Mouse (Mus musculus): ENCODE measurements around the gene Sept8.

Gene Sept8

DNA sequence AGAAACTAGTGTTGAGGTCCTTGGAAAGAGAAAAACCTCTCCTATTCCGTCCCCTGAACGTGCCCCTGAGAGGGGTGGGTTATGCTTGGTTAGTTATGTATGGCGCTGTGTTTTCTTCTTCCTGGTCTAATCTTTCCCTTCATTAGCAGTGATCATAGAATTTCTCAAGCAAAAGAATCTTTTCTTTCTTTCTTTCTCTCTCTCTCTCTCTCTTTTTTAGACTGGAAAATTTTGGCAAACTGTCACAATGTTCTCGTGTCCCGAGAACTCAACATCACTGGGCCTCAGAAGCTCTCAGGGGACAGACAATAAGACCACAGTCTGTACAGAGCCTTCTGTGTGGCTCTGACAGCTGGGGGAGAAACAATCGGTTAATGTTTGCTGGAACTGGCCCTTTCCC is 23.6 kb upstream of the Sept8 start:
- DNase-seq (ENCODE audit: low spot score): no peak

DNA sequence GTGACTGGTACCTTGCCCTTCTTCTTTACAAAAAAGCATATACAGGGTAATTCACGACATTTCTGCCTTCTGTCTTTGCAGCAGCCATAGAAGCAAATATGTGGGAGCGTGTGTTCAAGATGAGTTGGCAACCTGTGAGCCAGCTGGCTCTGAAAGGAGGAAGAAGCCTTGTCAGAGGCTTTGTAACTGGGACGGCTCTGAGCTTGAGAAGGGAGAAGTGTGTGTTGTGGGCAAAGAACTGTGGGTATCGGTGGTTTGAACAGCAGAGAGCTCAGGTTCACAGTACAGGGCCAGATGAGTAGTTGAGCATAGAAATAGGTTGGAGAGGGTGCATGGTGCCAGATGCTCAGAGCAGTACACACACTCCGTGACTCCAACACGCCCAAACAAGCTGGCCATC is 22.1 kb upstream of the Sept8 start:
- no peak for DNase-seq (ENCODE audit: low spot score)

DNA sequence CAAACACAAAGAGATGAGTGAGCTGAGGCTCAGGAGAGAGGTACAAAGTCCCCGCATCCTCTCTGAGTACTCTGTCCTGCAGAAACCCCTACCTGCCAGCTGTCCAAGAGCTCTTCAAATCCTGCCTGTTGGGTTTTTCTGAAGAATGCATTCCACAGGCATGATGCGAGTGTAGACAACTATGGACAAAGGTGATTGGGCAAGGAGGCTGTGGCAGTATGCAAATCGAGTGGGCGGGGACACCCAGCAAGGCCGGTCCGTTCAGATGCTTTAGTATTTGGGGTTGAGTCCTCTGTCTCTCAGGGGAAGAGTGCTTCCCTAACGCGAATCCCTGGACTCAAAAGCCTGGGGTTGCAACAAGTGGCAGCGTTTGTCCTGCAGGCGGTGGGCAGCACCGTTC is 18.5 kb upstream of the Sept8 start:
- no peak for DNase-seq (ENCODE audit: low spot score)

DNA sequence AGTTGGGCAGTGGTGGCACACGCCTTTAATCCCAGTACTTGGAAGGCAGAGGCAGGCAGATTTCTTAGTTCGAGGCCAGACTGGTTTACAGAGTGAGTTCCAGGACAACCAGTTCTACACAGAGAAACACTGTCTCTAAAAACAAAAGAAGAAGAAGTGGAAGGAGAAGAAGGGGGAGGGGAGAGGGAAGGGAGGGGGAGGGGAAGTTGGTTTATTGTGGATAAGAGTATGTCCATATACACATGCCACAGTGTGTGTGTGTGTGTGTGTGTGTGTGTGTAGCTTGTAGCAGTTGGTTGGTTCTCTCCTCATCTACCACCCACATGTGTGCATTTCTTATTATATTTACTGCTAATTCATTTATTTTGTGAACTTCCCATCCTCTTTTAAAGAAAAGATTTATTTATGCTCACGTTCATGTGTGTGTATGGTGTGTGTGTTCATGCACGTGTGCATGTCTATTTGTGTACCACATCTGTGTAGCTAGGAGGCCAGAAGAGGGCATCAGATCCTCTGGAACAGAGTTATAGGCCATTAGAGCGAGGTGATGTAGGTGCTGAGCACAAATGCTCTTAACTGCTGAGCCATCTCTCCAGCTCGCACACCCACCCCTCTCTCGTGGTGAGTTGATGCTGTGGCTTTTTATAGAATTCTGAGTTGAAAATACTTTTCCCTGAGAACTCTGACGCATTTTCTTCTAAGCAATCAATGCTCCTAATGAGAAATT is 16.9 kb upstream of the Sept8 start:
- DNase-seq (ENCODE audit: low spot score): no peak

DNA sequence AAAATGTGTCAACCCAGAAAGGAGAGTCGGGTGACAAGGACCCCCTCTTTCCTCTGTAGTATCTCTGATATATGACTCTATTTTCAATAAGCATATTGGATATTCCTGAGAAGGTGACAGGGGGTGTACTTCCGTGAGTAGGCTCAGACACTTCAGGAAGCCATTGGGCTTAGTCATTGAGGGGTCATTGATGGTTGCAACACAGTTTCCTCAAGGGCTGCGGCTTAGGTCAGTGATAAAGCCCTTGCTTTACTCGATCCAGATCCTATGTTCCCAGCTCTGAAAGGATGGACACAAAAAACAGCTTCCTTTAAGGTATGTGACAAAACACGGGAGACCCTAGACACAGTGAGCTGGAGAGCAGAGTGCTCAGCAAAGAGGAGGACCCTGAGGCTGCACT is 15.3 kb upstream of the Sept8 start:
- no peak for DNase-seq (ENCODE audit: low spot score)

DNA sequence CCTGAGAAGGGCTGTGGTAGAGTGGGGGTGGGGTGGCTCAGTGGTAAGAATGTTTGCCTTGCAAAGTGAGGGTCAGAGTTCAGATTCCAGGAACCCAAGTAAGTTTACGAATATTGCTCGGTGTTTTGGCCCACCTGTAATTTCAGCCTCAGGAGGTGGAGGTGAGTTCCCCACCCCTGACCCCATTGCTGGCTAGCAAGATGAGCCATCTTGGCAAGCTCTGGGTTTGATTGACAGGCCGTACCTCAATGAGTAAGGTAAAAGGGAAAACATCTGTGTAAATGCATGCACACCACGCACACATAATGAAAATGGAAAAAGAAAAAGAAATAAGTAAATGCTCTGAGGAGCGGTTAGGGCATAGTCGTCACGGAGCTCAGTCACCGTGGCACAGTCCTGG is 14.7 kb upstream of the Sept8 start:
- no peak for DNase-seq (ENCODE audit: low spot score)

DNA sequence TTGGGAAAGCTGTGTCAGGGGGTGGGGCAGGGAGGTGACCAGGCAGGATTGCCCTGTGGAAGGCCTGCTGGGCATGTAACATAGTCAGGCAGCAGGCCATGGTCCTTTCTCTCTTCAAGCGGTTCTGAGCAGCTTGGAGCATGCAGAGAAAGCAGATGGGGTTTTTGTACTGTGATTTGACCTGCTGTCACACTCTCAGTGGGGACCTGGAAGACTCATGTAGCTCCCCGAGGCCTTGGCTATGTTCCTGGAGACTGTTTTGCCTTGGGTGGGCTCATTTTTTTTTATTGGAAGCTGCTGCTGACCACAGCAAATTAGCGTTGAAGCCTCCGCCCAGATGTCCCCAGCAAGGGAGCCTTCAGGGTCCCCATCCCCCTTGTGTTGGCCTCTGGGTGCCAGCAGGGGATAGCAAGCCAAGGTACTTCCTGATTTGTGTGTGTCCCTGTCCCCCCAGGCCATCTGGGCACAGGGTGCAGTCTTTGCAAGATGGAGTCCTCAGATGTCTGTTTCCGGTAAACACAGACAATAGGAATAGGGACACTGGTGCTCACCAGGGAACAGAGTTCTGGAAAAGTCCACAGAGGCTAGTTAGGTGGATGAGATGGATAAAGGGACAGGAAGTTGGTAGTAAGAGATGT is 13.9 kb upstream of the Sept8 start:
- DNase-seq (ENCODE audit: low spot score): no peak

DNA sequence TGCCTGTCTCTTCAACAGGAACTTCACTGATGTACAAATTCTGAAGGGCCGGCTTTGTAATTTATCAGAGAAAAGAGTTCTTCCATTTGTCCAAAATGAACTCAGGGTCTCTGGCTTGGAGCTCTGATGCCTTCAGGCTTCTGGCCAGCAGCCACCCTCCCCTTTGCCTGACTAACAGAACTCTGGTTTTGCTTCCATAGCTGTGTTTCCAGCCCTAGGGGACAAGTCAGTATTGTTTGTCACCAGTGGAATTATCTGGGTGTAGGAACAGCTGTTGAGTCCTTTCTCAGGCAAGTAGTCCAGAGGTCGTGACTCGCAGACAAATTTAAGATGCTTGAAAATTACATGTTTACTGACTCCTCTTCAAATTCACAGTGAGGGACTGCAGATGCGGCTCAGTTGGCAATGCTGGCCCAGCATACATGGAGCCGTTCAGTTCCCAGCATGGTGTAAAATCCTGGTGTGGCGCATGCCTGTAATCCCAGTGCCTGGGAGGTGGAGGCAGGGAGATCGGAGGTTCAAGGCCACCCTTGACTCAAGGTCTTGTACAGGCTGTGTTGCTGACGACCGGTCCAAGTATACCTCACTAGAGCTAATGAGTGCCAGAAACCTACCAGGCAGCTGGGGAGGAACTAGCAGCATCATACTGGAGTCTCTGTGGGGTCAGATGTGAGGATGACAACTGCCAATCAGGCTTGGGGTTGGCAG is 11.8 kb upstream of the Sept8 start:
- no peak for DNase-seq (ENCODE audit: low spot score)

DNA sequence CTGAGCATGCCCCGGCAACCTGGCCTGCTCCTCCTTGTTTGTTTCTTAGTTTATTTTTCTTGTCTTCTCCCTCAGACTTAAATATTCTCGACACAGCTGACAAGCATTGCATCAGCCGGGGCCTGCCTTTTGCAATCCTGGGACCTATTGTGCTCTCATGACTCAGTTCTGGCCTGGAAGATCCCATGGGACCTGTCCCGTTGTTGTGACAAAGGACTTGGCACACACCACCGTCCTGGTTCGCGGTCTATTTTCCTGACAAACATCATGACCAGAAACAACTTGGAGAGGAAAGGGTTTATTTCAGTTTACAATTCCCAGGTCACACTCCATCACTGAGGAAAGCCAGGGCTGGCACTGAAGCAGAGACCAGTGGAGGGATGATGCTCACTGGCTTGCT is 10.9 kb upstream of the Sept8 start:
- no peak for DNase-seq (ENCODE audit: low spot score)

DNA sequence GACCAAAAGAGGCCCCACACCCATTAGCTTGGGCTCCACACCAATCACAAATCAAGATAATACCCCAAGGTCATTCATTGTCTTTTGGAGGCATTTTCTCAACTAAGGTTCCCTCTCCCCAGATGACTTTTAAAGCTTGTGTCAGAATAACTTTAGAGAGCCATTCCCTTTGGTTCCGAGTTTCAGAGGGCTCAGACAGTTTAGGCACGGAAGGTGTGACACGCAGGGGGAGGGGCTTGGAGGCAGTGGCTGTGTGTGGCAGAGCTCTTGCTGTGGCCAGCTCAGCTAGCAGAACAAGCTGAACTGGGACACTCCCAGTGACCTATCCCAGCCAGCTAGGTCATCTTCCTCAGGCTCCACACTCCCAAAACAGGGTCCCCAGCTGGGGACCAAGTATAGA is 10.5 kb upstream of the Sept8 start:
- no peak for DNase-seq (ENCODE audit: low spot score)

DNA sequence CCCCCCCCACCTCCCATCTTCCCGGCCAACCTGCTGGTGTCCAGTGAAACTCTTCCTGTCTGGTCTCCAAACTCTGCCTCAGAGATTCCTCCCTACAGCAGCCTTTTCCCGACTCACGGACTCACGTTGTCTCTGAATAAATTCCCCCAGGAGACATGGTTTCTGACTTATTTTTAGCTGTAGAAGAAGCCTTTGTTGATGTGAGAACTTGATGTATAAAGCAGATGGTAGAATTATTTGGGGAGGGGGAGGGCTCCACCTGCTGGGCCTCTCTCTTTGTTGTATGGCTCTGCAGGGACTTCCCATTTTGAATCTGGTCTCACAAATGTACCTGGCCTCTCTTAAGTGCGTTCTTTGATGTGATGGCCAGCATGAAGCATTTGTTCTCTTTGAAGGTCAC is 8.7 kb upstream of the Sept8 start:
- no peak for DNase-seq (ENCODE audit: low spot score)

DNA sequence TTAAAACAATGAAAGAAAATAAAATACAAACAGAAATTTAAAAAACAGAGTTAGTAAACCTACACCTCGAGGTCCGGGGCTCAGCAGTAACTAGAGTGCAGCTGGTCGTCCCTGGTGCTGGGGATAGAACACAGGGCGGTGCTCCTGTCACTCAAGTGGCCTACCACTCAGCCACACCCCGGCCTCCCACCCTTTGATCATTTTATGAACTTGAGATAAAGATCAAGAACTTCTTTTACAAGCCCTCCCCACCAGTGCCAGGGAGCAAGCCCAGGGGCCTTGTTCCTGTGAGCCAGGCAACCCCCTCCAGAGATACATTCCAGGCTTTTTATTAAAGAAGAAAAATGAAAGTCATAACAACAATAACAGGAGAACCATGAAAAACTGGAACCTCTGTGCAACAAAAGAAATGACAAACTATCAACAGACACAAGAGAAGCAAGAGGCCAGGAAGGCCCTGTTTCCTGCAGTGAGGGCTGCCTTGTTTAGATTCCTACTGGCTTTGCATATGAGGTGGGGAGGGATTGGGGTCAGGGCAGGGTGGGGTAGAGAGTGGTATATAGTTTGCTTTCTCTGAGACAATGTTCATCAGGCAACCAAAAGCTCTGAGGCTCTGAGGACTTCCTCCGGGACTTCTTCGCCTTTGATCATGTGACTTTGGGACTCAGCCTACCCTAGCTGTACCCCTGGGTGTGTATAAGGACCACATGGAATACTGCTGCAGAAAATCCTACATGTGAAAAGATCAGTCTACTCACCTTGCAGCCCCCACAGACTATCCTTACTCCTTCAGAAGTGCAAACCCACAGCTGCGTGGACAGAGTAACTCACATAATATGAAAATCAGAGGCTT is 2.1 kb upstream of the Sept8 start:
- DNase-seq (ENCODE audit: low spot score): no peak

DNA sequence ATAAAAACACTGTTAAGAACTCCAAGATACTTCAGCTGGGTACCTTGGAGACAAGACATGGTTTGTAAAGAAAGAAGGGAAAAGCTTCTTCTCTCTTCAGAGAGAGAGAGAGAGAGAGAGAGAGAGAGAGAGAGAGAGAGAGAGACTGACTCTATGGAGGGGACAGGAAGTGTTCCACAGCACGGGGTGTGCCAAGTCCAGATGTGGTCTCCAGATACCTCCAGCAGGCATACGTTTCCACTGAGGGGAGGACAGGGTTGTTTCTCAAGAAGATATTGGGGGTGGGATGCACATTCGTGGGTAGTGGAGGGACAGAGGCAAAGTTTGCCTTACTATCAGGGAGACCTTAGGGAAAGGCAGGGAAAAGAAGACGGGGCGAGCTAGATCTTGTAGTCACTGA is 298 bp upstream of the Sept8 start:
- DNase-seq (ENCODE audit: low spot score): no peak

DNA sequence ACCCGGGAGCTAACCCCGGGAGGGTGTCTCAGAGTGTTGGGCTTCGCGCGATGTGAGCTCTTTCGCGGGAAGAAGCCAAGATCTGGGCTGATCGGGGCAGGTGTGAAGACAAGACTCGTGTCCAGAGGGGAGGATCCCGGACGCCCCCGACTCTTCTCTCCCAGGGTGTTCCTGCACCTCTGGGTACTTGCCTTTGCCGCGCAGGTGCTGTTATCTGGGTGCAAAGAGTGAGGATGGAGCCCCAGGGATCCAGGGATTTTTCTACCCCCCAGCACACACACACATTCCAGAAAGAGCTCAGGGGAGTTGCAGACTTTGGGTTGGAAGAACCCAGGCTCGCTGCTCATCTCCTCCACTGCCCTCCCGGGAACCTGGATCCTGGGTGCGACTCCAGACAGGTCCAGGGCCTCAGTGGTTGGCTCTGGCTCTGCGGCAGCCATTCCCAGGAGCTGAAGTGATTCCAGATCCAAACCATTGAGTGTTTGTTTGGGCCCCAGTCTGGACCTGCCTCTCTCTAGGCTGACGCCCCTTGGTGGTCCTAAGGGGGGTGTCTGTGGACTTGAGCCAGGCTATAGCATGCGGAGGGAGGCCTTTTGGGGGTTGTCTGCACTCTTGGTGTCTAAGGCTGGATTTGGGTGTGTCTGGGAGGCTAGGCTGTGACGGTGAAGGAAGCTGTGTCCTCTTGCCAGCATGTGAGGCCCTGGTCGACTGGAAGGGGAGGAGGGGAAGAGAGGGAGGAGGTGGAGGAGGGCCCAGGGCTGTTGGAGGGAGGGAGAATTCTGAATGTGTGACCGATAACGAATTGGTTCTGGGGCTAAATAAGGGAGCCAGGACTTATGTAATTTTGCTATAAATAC is 1.3 kb downstream of the Sept8 start:
- peak; percentile 24 for DNase-seq (ENCODE audit: low spot score)

DNA sequence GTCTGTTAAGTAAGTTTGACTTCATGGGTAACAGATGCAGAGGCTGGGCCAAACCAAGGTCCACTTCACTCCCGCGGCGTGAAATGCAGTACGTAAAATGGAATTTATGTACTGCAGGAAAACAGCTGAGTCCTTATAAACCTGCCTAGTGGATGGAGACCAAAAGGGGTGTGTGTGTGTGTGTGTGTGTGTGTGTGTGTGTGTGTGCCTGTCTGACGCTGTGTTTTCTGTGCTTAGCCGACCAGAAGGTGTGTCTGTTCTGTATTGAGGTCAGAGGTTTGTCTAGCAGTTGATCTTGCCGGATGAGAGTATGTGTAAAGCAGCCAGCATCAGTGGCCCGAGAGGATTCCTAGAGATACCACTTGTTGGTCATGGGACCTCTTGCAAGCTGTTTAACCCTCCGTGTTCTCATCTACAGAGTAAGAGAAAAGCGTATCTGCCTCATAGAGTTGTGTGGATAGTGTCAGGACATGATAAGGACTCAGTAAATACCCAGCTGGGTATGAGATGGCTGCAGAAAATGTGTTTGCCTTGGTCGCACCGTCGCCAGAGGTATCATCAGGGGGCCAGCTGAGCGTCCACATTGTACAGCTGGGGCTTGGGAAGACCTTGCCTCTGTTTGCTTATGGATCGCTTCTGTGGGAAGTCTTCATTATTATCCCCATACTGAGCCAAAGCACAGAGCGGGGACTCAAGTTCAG is 2.2 kb downstream of the Sept8 start:
- no peak for DNase-seq (ENCODE audit: low spot score)

DNA sequence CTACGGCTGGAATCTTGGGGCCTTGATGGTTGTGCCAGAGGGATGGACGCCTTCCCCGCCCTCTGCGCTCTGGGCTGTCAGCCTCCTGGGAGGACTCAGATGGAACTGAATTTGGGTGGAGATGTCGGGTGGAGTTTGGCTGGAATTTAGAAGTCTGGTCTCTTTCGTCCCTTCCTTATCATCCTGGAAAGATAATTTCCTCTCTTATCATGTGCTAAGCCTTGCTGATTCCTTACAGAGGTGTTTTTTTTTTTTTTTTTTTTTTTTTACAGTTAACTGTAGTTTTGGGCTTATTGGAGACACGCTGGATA is 2.7 kb downstream of the Sept8 start:
- no peak for DNase-seq (ENCODE audit: low spot score)

DNA sequence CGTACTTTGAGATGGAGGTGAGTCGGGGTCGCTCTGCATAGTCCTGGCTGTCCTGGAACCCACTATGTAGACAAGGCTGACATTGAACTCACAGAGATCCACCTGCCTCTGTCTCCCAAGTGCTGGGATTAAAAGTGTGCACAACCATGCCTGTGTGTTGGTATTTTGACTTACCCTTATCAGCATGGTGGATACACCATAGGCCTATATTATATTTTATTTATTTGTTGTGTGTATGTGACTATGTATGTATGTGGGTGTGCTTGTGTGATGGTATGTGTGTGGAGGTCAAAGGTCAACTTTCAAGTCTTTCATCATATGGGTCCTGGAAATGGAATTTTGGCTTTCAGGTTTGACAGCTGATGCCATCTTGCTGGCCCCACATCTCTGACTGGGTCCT is 3.3 kb downstream of the Sept8 start:
- no peak for DNase-seq (ENCODE audit: low spot score)

DNA sequence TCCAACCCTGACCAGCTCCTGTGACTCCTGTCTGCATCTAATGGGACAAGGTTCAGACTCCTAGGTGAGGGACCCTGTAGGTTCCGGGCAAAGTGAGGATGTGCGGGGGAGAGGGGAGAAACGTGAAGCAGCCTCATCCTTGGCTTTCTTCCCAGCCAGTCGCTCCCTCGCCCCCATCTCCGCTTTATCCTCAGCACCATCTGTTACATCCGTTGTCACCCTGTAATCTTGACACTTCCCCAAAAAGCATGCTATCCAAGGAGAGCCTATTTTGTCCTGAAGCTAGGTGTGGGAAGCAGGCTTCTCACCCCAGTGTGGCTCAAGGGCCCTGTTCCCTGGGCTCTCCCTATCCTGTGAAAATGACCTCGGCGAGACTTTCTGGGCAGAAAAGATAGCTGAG is 3.9 kb downstream of the Sept8 start:
- DNase-seq (ENCODE audit: low spot score): no peak

DNA sequence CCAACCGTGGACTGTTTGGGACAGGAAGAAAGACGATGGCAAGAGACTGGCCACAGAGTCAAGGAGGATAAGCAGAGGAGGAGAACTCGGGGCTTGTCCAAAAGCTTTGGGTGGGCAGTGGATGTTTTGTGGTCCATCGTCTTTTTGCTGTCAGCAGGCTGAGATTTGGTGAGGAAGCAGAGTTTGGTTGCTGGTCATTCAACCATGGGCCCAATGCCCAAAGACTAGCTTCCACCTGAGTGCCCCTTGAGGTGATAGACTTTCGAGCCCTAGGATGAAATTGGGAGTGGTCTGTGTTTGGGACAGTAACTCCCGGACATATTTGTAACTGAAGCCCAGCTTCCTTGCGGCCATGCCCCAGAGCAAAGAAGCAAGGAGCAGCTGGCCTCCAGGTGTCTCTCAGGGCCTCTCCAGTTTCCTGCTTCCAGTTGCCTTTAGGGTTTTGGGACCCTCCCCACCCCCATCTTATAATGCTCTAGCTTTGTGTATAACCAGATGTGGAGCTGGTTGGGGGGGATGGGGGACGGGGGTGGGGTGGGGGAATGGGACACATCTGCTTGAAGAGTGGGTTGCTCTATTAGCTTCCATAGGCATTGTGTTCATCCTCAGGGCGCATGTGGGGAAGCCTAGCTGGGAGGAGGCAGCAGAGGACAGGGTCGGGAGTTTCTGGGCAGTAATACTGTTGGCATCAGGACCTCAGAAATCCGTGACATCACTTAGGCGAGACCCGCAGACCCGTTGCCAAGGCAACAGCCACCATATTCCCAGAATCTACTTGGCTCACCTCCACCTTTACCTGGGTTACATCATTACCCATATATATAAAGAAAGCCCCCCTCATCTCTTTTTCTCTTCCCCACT is 4.7 kb downstream of the Sept8 start:
- no peak for DNase-seq (ENCODE audit: low spot score)

DNA sequence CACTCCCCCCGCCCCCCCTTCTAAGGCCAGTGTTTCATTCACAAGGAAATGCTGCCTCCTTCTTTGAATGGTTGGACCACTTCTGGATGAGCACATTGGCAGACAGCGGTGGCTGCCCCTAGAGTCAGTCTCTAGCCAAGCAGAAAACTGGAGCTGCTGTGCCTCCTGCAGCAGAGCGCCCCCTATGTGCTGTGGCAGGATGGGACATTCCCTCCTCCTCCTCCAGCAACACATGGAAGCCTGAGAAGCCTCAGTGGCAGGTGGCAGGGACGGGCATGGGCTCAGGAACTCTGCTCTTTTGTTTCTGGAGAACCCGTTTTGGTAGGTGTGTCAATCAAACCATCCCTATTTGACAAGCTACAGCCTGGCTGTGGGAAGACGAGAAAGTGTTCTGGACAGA is 5.8 kb downstream of the Sept8 start:
- DNase-seq (ENCODE audit: low spot score): no peak

All from ovary, postnatal 14 days (tissue).